Mouse (Mus musculus) left cerebral cortex, adult 2 months (tissue): ENCODE results near the gene Il12a. TPM values are rescaled to one million over a fixed set of nuclear protein-coding genes. Genes with fewer than 3 reads are reported as not detected.
"Not testable (repeated sequence)": the region's sequence is repeated elsewhere in the genome, so short reads cannot be mapped to it uniquely, and the experiment has no call there.

Experiments used
- DNase-seq, 2 experiments: peaks; one replicate each; pipeline ENCODE4 v3.0.0; 2021 to 2022; ENCODE audit warnings: low spot score in 2 of 2, mixed read lengths in 1 of 2; ENCODE audit errors: extremely low spot score in 1 of 2
- H3K27ac ChIP-seq: fragments of 200-600 bp; 2 replicates; pipeline ENCODE4 v1.8.1; 2022
- H3K4me3 ChIP-seq: fragments of 200-600 bp; 2 replicates; pipeline ENCODE4 v1.8.1; 2022
- CTCF ChIP-seq: fragments of 200-600 bp; IDR thresholded peaks from 2 replicates; pipeline ENCODE4 v1.8.1; 2022; ENCODE audit warnings: antibody characterized with exemption, mild to moderate bottlenecking, moderate library complexity
- intact Hi-C: fragments of 180-260 bp; cut with DNase I; formaldehyde crosslinking; loops from one replicate; pipeline ENCODE4 v1.15.1; 2025
- total RNA-seq, 2 experiments: library from RNA; stranded (reverse); gene quantifications; 2 replicates each; pipeline ENCODE4 v1.2.3; 2021

Il12a gene
- total RNA-seq, 2 experiments from 2014 or later = 2.8 to 4.2 TPM

DNA sequence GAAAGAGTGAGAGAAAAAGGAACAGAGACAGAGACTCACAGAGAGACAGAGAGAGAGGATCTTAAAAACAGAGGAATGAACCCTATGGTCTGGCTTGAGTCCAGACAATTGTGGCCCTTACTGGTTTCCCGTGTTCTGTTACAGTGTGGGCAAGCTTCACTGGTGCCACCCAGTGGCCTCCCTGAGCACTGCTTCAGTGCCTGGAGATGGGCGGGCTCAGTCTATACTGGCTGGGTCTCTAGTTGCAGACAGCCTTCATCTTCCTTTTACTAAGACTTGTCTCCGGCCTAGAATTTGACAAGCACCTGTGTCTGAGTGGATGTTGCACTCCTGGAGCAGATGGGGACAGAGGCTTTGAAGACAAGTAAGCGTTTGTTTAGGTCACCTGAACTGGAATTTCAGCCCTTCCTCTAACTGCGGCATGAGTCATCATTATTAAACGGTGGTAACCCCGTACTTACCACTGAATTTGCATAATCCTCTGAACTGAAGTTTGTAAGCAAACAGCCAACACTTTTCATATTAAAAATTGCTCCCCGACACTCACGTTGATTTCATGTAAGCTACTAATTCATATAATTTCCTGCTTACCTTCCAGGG, 18.9 kb downstream of the Il12a start:
- Histone ChIP-seq H3K4me3 (no peak overlapping the region), H3K27ac (no peak overlapping the region)
- intact Hi-C loops = loop anchor here (2.0 kb wide), 1 partner anchor 62 kb away; no protein-coding TSS in a partner anchor
- DNase-seq = peak; percentile 74 to 76
- peak; percentile 93 for TF ChIP-seq CTCF

DNA sequence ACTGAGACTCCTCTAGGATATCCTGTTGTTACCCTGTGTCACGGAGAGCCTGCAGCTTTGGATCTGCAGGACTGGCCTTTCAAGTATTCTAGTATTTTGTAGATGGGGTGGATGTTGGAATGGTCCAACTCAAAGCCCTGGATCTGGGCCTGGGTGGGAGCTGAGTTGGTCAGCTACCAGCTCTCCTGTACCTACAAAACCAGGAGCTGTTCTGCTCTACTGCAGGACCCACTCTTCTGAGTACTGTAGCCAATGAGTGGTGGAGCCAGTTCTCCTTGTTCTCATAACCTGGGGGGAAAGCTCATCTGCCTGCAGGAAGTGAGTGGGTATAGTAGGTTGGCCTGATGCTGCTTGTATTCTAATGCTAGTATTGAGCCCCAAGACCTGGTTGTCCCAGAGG, 20.0 kb downstream of the Il12a start:
- no peak overlapping the region for H3K4me3 ChIP-seq
- no peak for DNase-seq
- intact Hi-C loops = loop anchor here (10.0 kb wide), 3 partner anchors 244 to 656 kb away; partner anchors contain the start of gene Trim59
- H3K27ac ChIP-seq = no peak overlapping the region
- no peak for TF ChIP-seq CTCF

DNA sequence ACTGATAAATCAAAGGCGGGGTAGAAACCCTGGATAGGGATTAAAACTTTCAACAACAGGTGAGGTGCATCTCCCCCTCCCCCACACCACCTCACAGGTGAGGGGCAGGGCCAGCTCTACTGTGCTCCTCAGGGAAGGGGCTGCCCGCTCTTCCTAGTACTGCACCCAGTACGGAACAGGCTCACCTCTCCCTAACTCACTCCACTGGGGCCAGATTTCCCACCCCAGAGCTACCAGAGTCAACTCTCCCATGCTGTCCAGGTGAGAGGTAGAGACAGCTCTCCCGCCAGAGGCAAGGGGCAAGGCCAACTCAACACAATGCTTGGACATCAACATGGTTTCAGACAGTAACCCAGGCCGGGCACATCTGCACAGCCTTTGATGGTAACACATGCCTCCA, 21.1 kb downstream of the Il12a start:
- intact Hi-C loops = loop anchor here (10.0 kb wide), 3 partner anchors 243 to 657 kb away; partner anchors contain the start of gene Trim59
- no peak overlapping the region for H3K27ac ChIP-seq

DNA sequence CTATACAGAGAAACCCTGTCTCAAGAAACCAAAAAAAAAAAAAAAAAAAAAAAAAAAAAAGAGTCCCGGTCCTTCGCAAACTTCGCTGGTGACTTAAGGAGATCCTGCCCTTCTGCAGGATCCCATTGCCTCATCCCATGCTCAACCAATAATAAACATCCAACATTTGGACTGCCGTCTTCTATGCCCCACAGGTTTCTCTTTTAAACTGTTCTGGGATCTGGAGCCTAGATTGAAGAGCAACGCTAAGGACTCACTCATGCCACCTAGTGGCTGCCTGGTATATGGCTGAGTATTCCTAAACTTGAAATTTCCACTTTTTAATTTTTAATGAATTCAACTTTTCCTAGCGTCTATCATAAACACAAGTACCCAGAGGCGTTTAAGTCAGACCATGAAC, 23.1 kb downstream of the Il12a start:
- H3K27ac ChIP-seq = no peak overlapping the region
- peak; percentile 55 to 64 for DNase-seq
- H3K4me3 ChIP-seq = no peak overlapping the region
- intact Hi-C loops = loop anchor here (1.0 to 10.0 kb wide), 4 partner anchors 96 to 659 kb away; partner anchors contain the start of gene Trim59
- TF ChIP-seq CTCF = peak; percentile 95

More for the DNA sequence above, 21.1 kb downstream of the Il12a start:
- no peak for TF ChIP-seq CTCF
- H3K4me3 ChIP-seq = no peak overlapping the region
- DNase-seq = no peak

DNA sequence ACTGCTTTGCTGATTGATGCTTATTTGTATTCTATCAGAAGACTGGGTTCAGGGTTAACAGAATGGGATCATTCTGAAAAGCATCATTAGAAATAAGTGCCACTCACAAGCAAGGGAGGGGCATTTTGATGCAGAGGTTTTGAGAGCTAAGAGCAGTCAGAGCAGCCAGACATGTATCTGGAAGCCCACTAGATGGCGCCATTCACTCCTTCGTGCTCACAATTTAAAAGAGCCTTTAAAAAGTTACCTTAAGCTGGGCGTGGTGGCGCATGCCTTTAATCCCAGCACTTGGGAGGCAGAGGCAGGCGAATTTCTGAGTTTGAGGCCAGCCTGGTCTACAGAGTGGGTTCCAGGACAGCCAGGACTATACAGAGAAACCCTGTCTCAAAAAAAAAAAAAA, 26.9 kb downstream of the Il12a start:
- not testable (repeated sequence) for H3K4me3 ChIP-seq, H3K27ac ChIP-seq
- intact Hi-C loops = loop anchor here (10.0 kb wide), 3 partner anchors 237 to 663 kb away; partner anchors contain the start of gene Trim59
- DNase-seq = peak; percentile 53 to 58
- peak; percentile 80 for TF ChIP-seq CTCF

DNA sequence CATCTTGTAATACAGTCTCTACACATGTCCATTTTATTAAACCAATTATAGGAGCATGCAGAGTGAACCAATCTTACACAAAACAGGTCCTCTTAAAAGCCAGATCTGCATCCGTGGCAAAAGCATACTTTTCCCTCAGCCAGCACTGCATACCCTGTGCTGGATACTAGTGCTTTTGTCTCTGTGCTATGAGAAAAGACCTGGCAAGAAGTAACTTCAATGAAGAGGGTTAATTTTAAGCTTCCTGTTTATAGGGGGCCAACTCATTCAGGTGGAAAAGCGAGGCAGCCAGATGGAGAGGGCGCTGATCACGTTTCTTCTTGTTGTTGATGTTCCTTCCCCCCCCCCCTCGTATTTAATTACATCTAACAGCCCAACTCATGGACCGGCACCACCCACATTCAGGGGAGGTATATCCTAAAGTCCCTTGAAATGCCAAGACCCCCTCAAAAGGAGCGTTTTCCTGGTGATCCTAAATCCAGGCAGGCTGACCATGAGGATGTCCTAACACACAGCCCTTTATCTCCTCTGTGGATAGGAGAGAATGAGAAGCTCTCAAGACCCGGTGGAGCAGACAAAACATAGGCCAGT, 28.9 kb downstream of the Il12a start:
- intact Hi-C loops = loop anchor here (10.0 kb wide), 3 partner anchors 235 to 665 kb away; partner anchors contain the start of gene Trim59
- TF ChIP-seq CTCF = no peak
- DNase-seq = no peak
- Histone ChIP-seq H3K27ac (no peak overlapping the region), H3K4me3 (no peak overlapping the region)

DNA sequence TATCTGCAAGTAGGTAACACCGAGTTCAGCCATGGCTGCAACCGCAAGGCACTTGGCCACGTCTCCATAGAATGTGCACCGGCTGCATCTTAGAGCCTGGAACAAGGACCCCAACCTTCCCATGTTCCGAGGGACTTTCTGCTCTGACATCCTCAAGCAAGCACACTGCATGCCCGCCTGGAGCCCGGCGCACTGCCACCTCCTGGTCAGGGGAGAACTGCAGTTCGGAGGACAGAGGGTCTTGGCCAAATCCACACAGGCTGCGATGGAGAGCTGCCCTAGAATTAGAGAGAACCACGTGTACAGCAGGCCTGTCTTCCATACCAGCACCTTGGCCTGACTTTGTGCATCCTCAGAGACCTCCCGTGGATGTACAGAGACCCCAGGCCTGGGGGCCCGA, 29.8 kb downstream of the Il12a start:
- Histone ChIP-seq H3K4me3 (no peak overlapping the region), H3K27ac (no peak overlapping the region)
- peak in 1 of 2 experiments; percentile 57 for DNase-seq
- intact Hi-C loops = no loop called here
- peak; percentile 73 for TF ChIP-seq CTCF

DNA sequence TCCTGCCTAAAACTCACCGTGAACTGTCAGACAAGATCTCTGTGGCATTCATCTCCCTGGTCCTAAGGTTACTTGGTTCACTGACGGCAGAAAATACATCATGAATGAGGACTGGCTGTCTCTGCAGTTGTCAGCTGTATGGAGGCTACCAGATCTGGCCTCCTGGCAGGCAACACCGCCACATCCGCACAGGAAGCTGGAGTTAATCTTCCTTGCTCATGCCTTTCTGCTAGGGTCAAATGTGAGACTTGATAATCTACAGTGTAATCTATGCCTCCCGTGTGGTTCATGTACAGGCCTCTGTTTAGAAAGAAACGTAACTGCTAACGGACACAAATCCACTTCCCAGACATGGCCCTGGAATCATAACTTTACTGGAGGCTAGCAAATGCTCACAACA, 51.5 kb downstream of the Il12a start:
- intact Hi-C loops = no loop called here
- Histone ChIP-seq H3K27ac (no peak overlapping the region), H3K4me3 (no peak overlapping the region)
- no peak for DNase-seq
- no peak for TF ChIP-seq CTCF

DNA sequence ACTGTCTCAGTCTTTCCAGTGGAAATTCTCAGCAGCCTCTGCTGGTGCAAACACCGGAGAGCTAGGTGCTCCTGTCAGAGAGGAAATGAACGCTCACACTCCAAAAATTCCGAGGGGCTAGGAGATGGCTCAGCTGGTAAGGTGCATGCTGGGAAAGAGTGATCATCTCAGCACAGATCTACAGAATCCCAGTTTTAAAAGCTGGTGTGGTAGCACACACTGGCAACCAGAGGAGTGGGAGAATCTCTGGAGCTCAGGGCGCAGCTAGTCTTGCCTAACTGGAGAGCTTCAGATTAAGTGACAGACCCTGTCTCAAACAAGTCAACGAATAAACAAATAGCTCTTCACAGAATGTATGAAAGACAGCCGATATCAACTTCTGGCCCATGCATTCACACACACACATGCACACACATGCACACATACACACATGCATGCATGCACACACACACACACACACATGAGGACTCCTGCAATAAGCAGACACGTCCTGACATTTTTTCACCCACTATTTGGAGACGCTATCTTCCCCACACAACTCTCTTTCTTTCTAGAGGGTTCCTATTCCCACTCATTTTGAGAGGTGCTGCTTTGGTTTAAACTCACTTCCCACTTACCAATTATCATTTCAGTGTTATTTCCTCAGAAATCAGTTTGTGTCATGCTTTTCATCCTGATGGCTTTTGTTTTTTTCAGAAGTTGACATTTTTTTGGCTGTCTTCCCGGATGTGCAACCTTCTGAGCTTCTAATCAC, 52.5 kb downstream of the Il12a start:
- Histone ChIP-seq H3K27ac (no peak overlapping the region; the same call in 1 of the 2 replicates), H3K4me3 (no peak overlapping the region)
- intact Hi-C loops = no loop called here
- no peak for TF ChIP-seq CTCF
- no peak for DNase-seq

DNA sequence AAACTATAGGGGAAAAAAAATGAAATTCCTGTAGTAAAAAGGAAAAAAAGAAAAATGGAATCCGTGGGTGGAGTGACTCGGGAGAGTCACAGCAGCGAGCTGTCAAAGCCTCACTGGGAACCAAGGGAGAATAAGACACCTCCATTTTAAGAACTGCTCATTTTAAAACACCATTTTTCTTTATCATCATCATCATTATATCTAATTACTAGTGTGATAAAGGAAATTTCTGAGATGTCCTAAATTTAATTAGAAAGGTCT, 53.0 kb downstream of the Il12a start:
- TF ChIP-seq CTCF = no peak
- Histone ChIP-seq H3K27ac (peak overlapping the region; percentile 55), H3K4me3 (no peak overlapping the region)
- intact Hi-C loops = no loop called here
- no peak for DNase-seq

DNA sequence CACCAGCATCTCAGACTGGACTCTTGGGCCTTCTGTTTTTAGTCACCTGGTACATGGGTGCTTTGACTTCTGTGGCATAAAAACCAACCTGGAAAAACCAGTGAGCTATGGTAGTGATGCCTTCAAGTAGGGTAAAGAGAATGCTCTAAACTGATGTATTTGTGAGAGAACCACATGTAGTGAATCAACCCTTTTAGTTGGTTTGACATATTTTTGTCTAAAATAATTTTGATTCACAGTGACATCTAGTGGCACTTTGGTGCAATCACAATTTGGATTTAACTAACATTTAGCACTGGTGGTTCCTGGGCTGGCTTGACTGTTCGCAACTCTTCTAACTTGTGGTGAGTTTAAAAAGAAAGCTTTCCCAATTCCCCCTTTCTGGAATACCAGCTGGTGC, 53.7 kb downstream of the Il12a start:
- peak; percentile 67 for TF ChIP-seq CTCF
- DNase-seq = no peak
- Histone ChIP-seq H3K4me3 (no peak overlapping the region), H3K27ac (peak overlapping the region; percentile 55; the same call in 1 of the 2 replicates)
- intact Hi-C loops = no loop called here

DNA sequence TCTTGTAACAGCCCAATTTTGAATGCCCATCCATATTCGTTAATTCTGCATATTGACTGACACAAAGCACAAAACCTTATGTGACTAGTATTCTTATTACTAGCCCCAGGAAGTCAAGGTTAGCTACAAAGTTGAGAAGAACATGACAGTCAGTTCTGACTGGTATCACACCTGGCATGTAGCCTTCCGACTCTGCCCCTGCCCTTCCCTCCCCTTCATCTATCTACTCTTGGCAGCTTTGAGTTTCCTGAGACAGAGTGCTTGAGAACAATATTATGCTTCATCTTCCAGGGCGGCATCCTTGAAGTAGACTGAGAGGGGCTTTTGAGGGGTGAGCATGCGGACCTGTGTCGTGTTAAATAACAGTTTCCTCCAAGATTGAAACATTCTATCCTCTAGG, 54.6 kb downstream of the Il12a start:
- no peak for DNase-seq
- no peak for TF ChIP-seq CTCF

DNA sequence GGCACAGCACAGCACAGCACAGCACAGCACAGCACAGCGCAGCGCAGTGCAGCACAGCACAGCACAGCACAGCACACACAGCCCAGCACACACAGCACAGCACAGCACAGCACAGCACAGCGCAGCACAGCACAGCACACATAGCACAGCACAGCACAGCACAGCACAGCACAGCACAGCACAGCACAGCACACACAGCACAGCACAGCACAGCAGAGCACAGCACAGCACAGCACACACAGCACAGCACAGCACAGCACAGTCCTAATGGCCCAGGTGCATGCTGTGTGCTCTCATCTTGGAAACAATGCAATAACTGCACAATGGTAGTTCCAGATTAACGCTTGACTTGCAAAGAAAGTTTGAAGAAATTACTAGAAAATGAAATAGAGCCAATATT, 55.8 kb downstream of the Il12a start:
- DNase-seq, H3K27ac ChIP-seq, intact Hi-C loops, H3K4me3 ChIP-seq: not testable (repeated sequence)

More for the DNA sequence above, 54.6 kb downstream of the Il12a start:
- no peak overlapping the region for H3K27ac ChIP-seq
- intact Hi-C loops = no loop called here
- H3K4me3 ChIP-seq = no peak overlapping the region
